Mouse (Mus musculus) embryonic facial prominence, embryonic 11.5 days (tissue): ENCODE measurements around the gene Dennd6b. TPM values are rescaled to one million over a fixed set of nuclear protein-coding genes. Genes with fewer than 3 reads are reported as not detected.

ENCODE experiments used
- ATAC-seq: fragments of 200-750 bp; cut with Nextera tagmentation; replicated peaks from 2 replicates; pipeline ENCODE4 v1.8.0; 2017; ENCODE audit warnings: low read depth; ENCODE audit not compliant: insufficient number of reproducible peaks, low FRiP score, low TSS enrichment
- DNase-seq: peaks from one replicate; pipeline ENCODE4 v3.0.0-alpha.2; 2015; ENCODE audit warnings: low spot score
- H3K27ac ChIP-seq: fragments of 300-500 bp; sonication (generic); replicated peaks from 2 replicates; pipeline ENCODE4 v1.5.1; 2014; ENCODE audit warnings: mild to moderate bottlenecking, low read depth, low read length, control low read depth
- H3K27me3 ChIP-seq: fragments of 300-500 bp; sonication (generic); 2 replicates; pipeline ENCODE4 v1.6.1; 2014; ENCODE audit warnings: mild to moderate bottlenecking, low read length, moderate library complexity, mixed read lengths; ENCODE audit not compliant: control insufficient read depth, insufficient read depth
- H3K36me3 ChIP-seq: fragments of 300-500 bp; sonication (generic); replicated peaks from 2 replicates; pipeline ENCODE4 v1.6.1; 2014; ENCODE audit warnings: low read depth, mild to moderate bottlenecking, low read length, moderate library complexity, mixed read lengths; ENCODE audit not compliant: control insufficient read depth, insufficient read depth
- H3K4me1 ChIP-seq: fragments of 300-500 bp; sonication (generic); 2 replicates; pipeline ENCODE4 v1.6.1; 2014; ENCODE audit warnings: low read length, mixed read lengths; ENCODE audit not compliant: control insufficient read depth, insufficient read depth
- H3K4me2 ChIP-seq: fragments of 300-500 bp; sonication (generic); 2 replicates; pipeline ENCODE4 v1.6.1; 2014; ENCODE audit warnings: low read depth, mild to moderate bottlenecking, control low read depth, low read length, moderate library complexity
- H3K4me3 ChIP-seq: fragments of 300-500 bp; sonication (generic); 2 replicates; pipeline ENCODE4 v1.5.1; 2014; ENCODE audit warnings: low read depth, low read length, control low read depth
- H3K9ac ChIP-seq: fragments of 300-500 bp; sonication (generic); replicated peaks from 2 replicates; pipeline ENCODE4 v1.6.1; 2014; ENCODE audit warnings: mild to moderate bottlenecking, control low read depth, low read length
- H3K9me3 ChIP-seq: fragments of 300-500 bp; sonication (generic); replicated peaks from 2 replicates; pipeline ENCODE4 v1.6.1; 2016; ENCODE audit warnings: mild to moderate bottlenecking, low read length, inconsistent platforms, mixed read lengths; ENCODE audit not compliant: control insufficient read depth
- WGBS: fragments of 180-500 bp; shearing (Covaris S2); extraction: QIAGEN DNeasy Blood & Tissue Kit; methylation state at CpG from one replicate; pipeline ENCODE4 v1.1.7; 2014; 5-methylcytosine and 5-hydroxymethylcytosine counted together
- polyA plus RNA-seq: library from polyadenylated mRNA; unstranded; fragments of >200 nt; fragmentation: Nextera tagmentation; extraction: Ambion mirVana; gene quantifications from 2 replicates; pipeline ENCODE4 v1.2.1, GENCODE M21; 2014

Gene Dennd6b
- polyA plus RNA-seq, 1 experiment from 2014 or later: 14.9 TPM

DNA sequence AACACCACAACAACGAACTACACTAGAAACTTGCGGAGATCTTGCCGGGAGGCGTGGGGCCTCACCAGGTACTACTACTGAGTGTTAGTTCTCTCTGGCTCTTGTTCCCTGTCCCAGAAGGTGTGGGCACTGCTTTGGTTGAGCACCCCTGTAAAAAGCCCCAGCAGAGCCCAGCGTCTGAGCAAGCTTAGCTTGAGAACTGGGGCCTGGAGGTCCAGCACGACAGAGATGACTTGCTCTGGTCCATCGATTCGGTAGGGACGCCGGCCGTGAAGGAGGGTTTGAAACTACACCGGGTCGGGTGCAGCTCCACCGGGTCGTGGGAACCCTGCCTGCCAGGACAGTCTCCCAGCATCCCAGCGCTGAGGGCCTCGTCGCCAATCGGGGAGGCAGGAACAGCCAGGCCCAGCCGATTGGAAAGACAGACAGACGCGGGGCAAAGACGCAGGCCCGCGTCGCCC lies 16.2 kb downstream of the Dennd6b start:
- ATAC-seq (no peak), DNase-seq (no peak)
- WGBS: under 1% methylated on average over 26 of the region's 26 CpGs
- Histone ChIP-seq H3K27ac (peak overlapping the region; percentile 86), H3K9me3 (no peaks in the 10 kb centered on the region), H3K27me3 (no peaks in the 10 kb centered on the region), H3K9ac (peak overlapping the region; percentile 83), H3K4me1 (peaks cover 15% of the 10 kb centered on the region), H3K4me3 (peak overlapping the region; percentile 73), H3K36me3 (no peaks in the 10 kb centered on the region; the same call in 1 of the 2 replicates), H3K4me2 (peak overlapping the region; percentile 83)

DNA sequence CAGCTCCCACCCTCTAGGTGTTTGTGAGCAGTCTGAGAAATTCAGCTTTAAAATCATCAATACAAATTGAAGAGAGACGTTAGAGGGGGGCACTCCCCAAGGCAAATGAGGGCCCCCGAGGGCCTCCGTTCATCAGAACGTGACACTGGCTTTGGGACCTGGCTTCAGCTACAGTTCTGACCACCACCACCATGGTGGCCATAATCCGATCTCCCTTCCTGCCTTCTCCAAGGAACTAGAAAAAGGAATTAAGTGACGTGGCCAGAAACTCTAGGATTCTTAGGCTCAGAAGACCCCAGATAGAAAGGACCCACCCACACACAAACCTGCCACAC lies 16.7 kb downstream of the Dennd6b start:
- H3K4me1 ChIP-seq: peaks cover 15% of the 10 kb centered on the region

DNA sequence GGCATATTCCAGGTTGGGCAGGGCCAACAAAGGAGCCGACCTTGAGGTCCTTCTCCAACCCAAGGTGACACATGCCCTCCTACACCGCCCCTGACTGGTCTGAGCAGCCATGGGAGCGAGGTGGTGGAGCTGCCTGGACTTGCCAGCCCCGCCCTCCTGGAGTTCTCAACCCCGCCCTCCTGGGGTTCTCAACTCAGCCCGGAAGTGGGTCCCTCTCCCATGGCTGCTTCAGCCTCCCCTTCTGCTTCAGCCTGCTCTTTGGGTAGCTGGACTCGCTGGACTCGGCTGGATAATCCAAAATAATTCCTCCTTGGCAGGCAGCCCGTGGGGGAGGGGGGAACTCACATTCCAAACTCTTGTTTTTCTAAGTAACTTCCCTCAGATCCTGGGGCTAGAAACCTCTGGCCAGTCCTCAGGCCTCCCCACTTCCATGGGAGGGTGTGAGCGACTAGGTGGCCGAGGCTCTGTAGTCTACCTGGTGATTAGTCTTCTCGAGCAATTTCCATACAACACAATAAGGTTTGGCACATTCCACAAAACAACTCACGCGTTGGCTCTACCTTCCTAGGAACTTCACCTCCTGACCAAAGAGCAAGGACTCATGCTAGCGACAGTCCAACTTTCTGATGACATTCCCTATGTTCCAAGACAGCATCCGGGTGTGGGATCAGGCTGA lies 17.2 kb downstream of the Dennd6b start:
- Histone ChIP-seq H3K4me1 (peaks cover 15% of the 10 kb centered on the region), H3K9ac (peak overlapping the region; percentile 83), H3K9me3 (no peaks in the 10 kb centered on the region), H3K27me3 (no peaks in the 10 kb centered on the region), H3K4me3 (peak overlapping the region; percentile 73), H3K4me2 (peak overlapping the region; percentile 83), H3K36me3 (no peaks in the 10 kb centered on the region; the same call in 1 of the 2 replicates), H3K27ac (peak overlapping the region; percentile 23)
- WGBS: 3% methylated on average over 14 of the region's 16 CpGs
- DNase-seq: peak; percentile 77
- no peak for ATAC-seq

More for the DNA sequence above, 16.7 kb downstream of the Dennd6b start:
- ATAC-seq (no peak), DNase-seq (no peak)
- Histone ChIP-seq H3K36me3 (no peaks in the 10 kb centered on the region; the same call in 1 of the 2 replicates), H3K9ac (peak overlapping the region; percentile 83), H3K27me3 (no peaks in the 10 kb centered on the region), H3K9me3 (no peaks in the 10 kb centered on the region), H3K27ac (peak overlapping the region; percentile 23), H3K4me2 (peak overlapping the region; percentile 83), H3K4me3 (peak overlapping the region; percentile 73)
- WGBS: under 1% methylated on average over 6 of the region's 6 CpGs

DNA sequence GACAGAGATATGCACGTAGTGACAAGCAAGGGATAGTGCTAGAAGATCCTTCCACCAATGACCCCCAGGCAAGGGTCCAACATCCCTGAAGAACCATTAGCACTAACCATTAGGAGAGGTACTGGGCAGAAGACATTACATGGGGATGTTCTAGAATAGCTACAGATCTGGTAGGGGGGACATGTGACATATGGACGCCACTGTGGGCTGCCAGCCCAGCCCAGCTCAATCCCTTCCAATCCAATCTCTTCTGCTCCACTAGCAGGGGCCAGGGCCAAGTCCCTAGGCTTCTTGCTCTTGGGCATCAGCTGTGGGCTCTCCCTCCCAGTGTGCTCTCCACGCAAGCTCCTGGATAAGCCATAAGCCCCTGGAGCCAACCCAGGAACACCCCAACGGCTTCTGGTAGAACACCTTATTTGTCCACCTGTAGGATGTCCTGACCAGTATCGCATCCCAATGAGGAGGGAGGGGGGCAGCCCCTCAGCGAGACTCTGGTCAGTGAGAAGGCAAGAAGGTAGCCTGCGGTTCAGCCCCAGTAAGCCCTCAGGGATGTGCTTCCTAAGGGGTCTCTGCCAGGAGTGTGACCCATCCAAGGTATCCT lies 17.9 kb downstream of the Dennd6b start:
- Histone ChIP-seq H3K4me1 (peaks cover 18% of the 10 kb centered on the region), H3K27me3 (no peaks in the 10 kb centered on the region), H3K36me3 (no peaks in the 10 kb centered on the region), H3K4me3 (peak overlapping the region; percentile 73), H3K9ac (peak overlapping the region; percentile 83), H3K27ac (0 out of 2 replicates have a peak overlapping the region, but pooled peaks have one; percentile 23), H3K4me2 (peak overlapping the region; percentile 83), H3K9me3 (no peaks in the 10 kb centered on the region)
- 67% methylated on average over 7 of the region's 7 CpGs for WGBS
- no peak for DNase-seq
- no peak for ATAC-seq

DNA sequence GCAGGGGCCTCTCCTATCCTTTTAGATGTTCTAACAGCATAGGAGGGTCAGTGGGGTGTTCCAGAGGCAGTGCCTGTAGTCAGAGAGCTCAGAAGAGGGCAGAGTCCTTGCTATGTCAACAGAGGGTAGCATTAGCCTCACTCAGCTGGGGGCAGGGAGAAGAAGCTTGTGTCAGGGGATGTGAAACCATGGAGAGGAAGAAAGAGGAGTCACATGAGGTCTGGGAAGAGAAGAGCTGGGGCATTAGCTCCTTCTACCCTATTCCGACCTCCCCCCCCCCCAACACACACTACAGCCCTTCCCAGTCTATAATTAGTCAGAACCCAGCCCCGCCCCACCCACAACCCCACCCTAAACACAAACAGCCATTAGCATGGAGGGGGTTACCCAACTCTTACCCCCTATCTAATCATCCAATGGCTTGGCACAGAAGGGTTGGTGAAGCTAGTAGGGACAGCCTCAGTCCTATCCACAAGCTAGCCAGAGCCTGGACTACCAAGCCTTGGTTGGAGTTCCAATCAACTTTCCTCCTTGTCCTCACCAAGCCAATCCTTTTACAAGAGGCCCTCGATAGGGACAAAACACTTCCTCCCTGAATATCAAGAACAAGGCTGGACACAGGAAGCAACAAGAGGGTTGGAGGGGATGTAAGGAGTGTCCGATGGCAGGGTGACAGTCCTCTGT lies 18.6 kb downstream of the Dennd6b start:
- Histone ChIP-seq H3K4me2 (no peak overlapping the region), H3K4me3 (no peak overlapping the region; the same call in 1 of the 2 replicates), H3K27ac (no peak overlapping the region), H3K9ac (no peak overlapping the region), H3K36me3 (no peaks in the 10 kb centered on the region), H3K9me3 (no peaks in the 10 kb centered on the region), H3K27me3 (no peaks in the 10 kb centered on the region), H3K4me1 (peaks cover 19% of the 10 kb centered on the region)
- 76% methylated on average over 4 of the region's 4 CpGs for WGBS
- ATAC-seq (no peak), DNase-seq (no peak)

DNA sequence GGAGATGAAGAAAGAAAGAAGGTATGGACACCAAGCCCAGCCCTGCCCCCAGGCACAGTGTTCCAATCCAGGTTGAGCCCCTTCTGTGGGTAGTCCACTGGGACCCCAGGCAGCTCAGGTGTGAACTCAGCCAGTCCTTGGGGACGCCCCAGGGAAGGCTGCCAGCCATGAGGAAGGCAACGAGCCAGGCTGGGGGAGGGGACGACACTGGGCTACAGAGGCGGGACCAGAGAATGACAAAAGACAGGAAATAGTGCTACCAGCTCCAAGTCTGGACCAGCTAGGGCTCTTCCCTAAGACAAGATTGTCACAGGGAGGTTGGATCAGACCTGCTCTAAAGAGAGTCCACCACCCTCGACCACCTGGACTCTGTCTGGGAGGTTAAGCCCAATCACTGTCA lies 19.2 kb downstream of the Dennd6b start:
- Histone ChIP-seq H3K9ac (no peak overlapping the region), H3K9me3 (no peaks in the 10 kb centered on the region), H3K4me3 (no peak overlapping the region), H3K27me3 (no peaks in the 10 kb centered on the region), H3K36me3 (no peaks in the 10 kb centered on the region), H3K27ac (no peak overlapping the region), H3K4me1 (peaks cover 19% of the 10 kb centered on the region), H3K4me2 (no peak overlapping the region)
- DNase-seq (no peak), ATAC-seq (no peak)
- WGBS: 19% methylated on average over 5 of the region's 5 CpGs

DNA sequence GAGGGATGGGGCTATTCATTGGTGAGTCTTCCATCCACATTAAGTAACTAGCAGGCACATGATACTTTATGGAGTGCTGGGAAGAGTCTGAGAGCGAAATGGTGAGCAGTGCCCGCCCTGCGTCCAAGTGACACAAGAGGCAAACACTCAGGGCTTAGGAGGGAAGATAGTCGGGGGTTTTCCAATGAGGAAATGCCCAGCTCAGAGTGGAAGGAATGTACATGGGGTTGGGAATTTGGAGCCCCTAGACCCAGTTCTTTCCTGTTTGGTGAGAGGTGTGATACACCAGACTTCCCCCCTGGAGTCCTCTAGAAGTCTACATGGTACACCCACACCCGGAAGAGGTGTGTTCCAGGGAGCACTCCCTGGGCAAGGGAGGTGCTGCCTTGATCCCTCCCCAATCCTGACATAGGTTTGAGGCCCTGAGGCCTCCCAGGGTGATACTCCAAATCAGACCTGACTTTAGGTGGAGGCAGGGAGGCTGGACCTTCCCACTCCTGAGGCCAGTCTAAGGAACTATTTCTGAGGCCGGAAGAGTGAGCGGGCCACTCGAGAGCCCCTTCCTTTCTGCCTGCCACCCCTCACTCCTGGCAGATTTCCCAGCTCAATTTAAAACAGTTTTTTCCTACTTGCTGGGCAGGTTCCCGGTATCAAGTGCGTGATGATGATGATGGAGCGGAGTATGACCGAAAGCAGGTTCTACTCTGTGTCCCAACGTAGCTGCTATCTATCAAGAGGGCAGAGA lies 20.7 kb downstream of the Dennd6b start:
- no peak for DNase-seq
- Histone ChIP-seq H3K27me3 (no peaks in the 10 kb centered on the region), H3K9ac (no peak overlapping the region), H3K9me3 (no peaks in the 10 kb centered on the region), H3K27ac (no peak overlapping the region), H3K4me2 (no peak overlapping the region), H3K4me3 (no peak overlapping the region), H3K4me1 (peaks cover 19% of the 10 kb centered on the region), H3K36me3 (no peaks in the 10 kb centered on the region)
- no peak for ATAC-seq
- 83% methylated on average over 13 of the region's 13 CpGs for WGBS
